Mouse (Mus musculus) CD4-positive, CD25-positive, alpha-beta regulatory T cell, adult 4 months (primary cell): ENCODE measurements around the gene Mlycd. TPM values are rescaled to one million over a fixed set of nuclear protein-coding genes. Genes with fewer than 3 reads are reported as not detected.

Experiments
- ATAC-seq: one replicate; pipeline ENCODE4 v1.8.0; 2017
- polyA plus RNA-seq, 2 experiments: library from polyadenylated mRNA; unstranded; fragments of 100-300 nt; shearing (Covaris generic); gene quantifications; one replicate each; pipeline ENCODE4 v1.2.1; 2017

The Mlycd gene
- polyA plus RNA-seq, 2 experiments from 2014 or later: 4.5 to 5.6 TPM

GRCm38 (mm10) chr8:119404648-119405047 lies 10.0 kb downstream of the Mlycd start:
- no peak for ATAC-seq

GRCm38 (mm10) chr8:119408311-119408710 lies 13.6 kb downstream of the Mlycd start:
- ATAC-seq: no peak

- ATAC-seq: peak; percentile 12
These were observed 17.5 kb downstream of the Mlycd start for GRCm38 (mm10) chr8:119412037-119412734.

- peak; percentile 86 for ATAC-seq
These were observed 18.2 kb downstream of the Mlycd start for GRCm38 (mm10) chr8:119412735-119413498.

- ATAC-seq: no peak
These were observed 18.9 kb downstream of the Mlycd start for GRCm38 (mm10) chr8:119413605-119414004.

- no peak for ATAC-seq
These were observed 25.6 kb downstream of the Mlycd start for GRCm38 (mm10) chr8:119420318-119420717.

GRCm38 (mm10) chr8:119421603-119422122 lies 27.0 kb downstream of the Mlycd start:
- no peak for ATAC-seq

- no peak for ATAC-seq
These were observed 27.5 kb downstream of the Mlycd start for GRCm38 (mm10) chr8:119422123-119422711.

- peak; percentile 88 for ATAC-seq
These were observed 29.0 kb downstream of the Mlycd start for GRCm38 (mm10) chr8:119423631-119424141.

GRCm38 (mm10) chr8:119424199-119424733 lies 29.6 kb downstream of the Mlycd start:
- ATAC-seq: peak; percentile 1

GRCm38 (mm10) chr8:119424740-119425139 lies 30.1 kb downstream of the Mlycd start:
- ATAC-seq: no peak

- no peak for ATAC-seq
These were observed 30.9 kb downstream of the Mlycd start for GRCm38 (mm10) chr8:119425533-119425932.

- ATAC-seq: no peak
These were observed 31.5 kb downstream of the Mlycd start for GRCm38 (mm10) chr8:119426069-119426735.

GRCm38 (mm10) chr8:119427634-119428349 lies 33.1 kb downstream of the Mlycd start:
- no peak for ATAC-seq

- no peak for ATAC-seq
These were observed 33.7 kb downstream of the Mlycd start for GRCm38 (mm10) chr8:119428350-119428740.

GRCm38 (mm10) chr8:119428766-119429327 lies 34.2 kb downstream of the Mlycd start:
- ATAC-seq: no peak

GRCm38 (mm10) chr8:119429552-119429951 lies 34.9 kb downstream of the Mlycd start:
- no peak for ATAC-seq

GRCm38 (mm10) chr8:119430250-119430649 lies 35.6 kb downstream of the Mlycd start:
- no peak for ATAC-seq

- no peak for ATAC-seq
These were observed 36.0 kb downstream of the Mlycd start for GRCm38 (mm10) chr8:119430690-119431089.

GRCm38 (mm10) chr8:119432372-119432771 lies 37.7 kb downstream of the Mlycd start:
- no peak for ATAC-seq

GRCm38 (mm10) chr8:119433582-119434174 lies 39.0 kb downstream of the Mlycd start, which contains the start of gene Osgin1:
TSS of gene Osgin1 (plus strand) at chr8:119434124.
- no peak for ATAC-seq
